1 mouse cellular context compared by ENCODE assay signal in genomic region chr15:88828800-88829705, GRCm38 (mm10).
TF ChIP-seq lines count a peak whose summit lies in the region.

No protein-coding gene starts in this region.

TF ChIP-seq in CH12.LX, 34 proteins besides CTCF, POLR2A, EP300 and RAD21:
- no peak for TF ChIP-seq MAZ (IDR thresholded peaks at IDR 0.05; ENCODE audit: low read depth, low read length)
- TF ChIP-seq SMC3 (IDR thresholded peaks at IDR 0.05; ENCODE audit: low read depth, low read length) = peak; percentile 86
- TF ChIP-seq ZC3H11A (IDR thresholded peaks at IDR 0.05; ENCODE audit: low read depth, low read length) = 0 out of 2 replicates have a peak, but pooled peaks have one; percentile 23
- peak; percentile 29; the same call in 1 of the 2 replicates for TF ChIP-seq MEF2A (IDR thresholded peaks at IDR 0.05; ENCODE audit: borderline replicate concordance, low read depth, low read length)
